Mouse (Mus musculus) spleen, adult 2 months (tissue): ENCODE data around the gene Slc12a8.

Experiments used
- CTCF ChIP-seq: fragments of 200-500 bp; IDR thresholded peaks from 2 replicates; pipeline ENCODE4 v1.5.1; 2011; ENCODE audit warnings: mild to moderate bottlenecking, inconsistent platforms; ENCODE audit not compliant: insufficient read depth, insufficient read length, insufficient replicate concordance; ENCODE audit errors: extremely low read depth
- POLR2A ChIP-seq: fragments of 200-500 bp; IDR thresholded peaks from 2 replicates; pipeline ENCODE4 v1.6.1; 2011; ENCODE audit warnings: low read depth, low read length, inconsistent platforms

DNA sequence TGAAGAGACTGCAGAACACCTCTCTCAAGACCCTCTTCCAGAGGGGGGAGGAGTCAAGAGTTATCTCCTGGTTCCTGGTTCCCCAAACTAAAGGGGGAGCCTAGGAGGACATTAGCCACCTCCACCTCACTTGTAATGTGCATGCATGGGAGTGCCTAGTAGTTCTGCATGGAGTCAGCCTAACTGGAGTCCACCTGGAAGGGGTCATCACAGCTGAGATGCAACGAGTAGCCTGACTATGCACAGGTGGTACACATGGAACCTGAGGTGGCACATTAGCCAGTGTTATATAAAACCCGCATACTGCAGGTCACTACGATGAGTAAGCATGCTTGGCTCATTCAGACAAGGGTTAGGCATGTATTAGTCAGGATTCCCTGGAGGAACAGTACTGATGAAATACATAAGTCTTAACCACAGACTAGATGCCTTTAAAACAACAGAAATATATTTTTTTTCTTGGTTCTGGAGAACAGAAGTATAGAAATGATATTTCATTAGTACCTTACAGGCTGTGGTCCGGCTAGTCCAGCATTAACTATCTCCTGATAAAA lies 149.9 kb downstream of the Slc12a8 start:
- TF ChIP-seq CTCF, result no peak
- no peak for TF ChIP-seq POLR2A
